In the genomic region with DNA sequence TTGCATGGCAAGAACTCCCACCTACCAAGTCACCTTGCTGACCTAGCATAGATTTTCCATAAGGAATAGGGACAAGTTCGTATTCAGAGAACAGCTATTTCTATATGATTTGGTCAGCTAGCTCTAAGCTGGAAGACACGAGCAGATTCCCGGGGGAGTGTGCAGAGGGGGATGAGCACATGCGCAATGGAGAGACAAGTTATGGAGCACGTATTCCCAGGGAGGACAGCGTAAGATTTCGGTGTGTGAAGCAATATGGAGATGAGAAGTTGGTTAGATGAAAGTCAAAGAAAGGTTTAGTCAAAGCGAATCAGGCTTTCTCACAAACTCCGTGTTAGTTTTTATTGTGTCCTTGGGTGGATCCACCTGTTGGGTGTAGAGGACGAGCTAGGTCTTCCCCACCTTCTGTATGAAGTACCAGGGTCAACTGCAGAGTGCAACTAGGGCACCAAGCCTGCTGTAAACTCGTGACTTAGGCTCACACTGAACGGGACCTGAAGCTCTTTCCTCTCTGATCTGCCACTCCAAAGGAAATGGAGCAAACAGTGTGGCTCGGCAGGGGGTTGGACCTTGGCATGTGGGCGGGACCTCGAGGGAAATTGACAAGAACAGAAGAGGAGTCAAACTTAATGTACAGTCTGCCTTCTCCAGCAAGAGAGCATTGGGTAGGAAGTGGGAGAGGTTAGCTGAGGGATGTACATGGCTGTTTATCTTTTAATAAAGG, we compare ENCODE assay signal across 26 mouse cellular contexts. TPM values are rescaled to one million over a fixed set of nuclear protein-coding genes. Genes with fewer than 3 reads are reported as not detected.
DNase-seq lines count a peak whose midpoint lies in the region; ATAC-seq and TF ChIP-seq lines count a peak whose summit lies in the region.
"Had no signal": no experiment of that assay in that cellular context is flagged by ENCODE, and none has a peak within 500 bp of the region (broad histone marks: within the 10 kb centered on the region; RNA-seq: fewer than 3 reads in every experiment).

No protein-coding gene starts in this region.

- H3K4me2 ChIP-seq in liver, embryonic 11.5 days: no peak overlapping the region
- no peak overlapping the region for H3K4me2 ChIP-seq in liver, embryonic 14.5 days (ENCODE audit: low read depth)
- H3K4me2 ChIP-seq in hindbrain, postnatal 0 days (ENCODE audit: low read depth, low read length): no peak overlapping the region
- H3K4me2 ChIP-seq: forebrain, embryonic 13.5 days; heart, embryonic 11.5 days; midbrain, embryonic 13.5 days had no signal

- H3K27ac ChIP-seq in kidney, adult 2 months (ENCODE audit: insufficient read depth, low read depth, low read length): no peak overlapping the region
- no peak overlapping the region for H3K27ac ChIP-seq in liver, embryonic 11.5 days (ENCODE audit: low read depth, low read length)
- H3K27ac ChIP-seq in liver, embryonic 14.5 days: no peak overlapping the region
- no peak overlapping the region for H3K27ac ChIP-seq in hindbrain, postnatal 0 days
- H3K27ac ChIP-seq: forebrain, embryonic 13.5 days; gastrocnemius, adult 2 months; midbrain, embryonic 13.5 days had no signal

- no peaks in the 10 kb centered on the region for H3K36me3 ChIP-seq in kidney, adult 2 months (ENCODE audit: control insufficient read depth, insufficient read depth, low read length)
- no peaks in the 10 kb centered on the region for H3K36me3 ChIP-seq in liver, embryonic 11.5 days (ENCODE audit: control insufficient read depth, insufficient read depth, low read length)
- no peaks in the 10 kb centered on the region for H3K36me3 ChIP-seq in liver, embryonic 14.5 days (replicated peaks; ENCODE audit: control insufficient read depth, insufficient read depth, low read depth)
- no peaks in the 10 kb centered on the region for H3K36me3 ChIP-seq in hindbrain, postnatal 0 days (ENCODE audit: insufficient read depth, low read length)
- H3K36me3 ChIP-seq: G1E; midbrain, embryonic 13.5 days had no signal

- no peaks in the 10 kb centered on the region for H3K27me3 ChIP-seq in kidney, adult 2 months (replicated peaks; ENCODE audit: control insufficient read depth, insufficient read depth, low read length)
- no peaks in the 10 kb centered on the region for H3K27me3 ChIP-seq in liver, embryonic 11.5 days (replicated peaks; ENCODE audit: control insufficient read depth, insufficient read depth, low read length)
- no peaks in the 10 kb centered on the region for H3K27me3 ChIP-seq in liver, embryonic 14.5 days (ENCODE audit: control insufficient read depth, insufficient read depth, low read length)
- no peaks in the 10 kb centered on the region for H3K27me3 ChIP-seq in hindbrain, postnatal 0 days (ENCODE audit: insufficient read depth, low read length)
- H3K27me3 ChIP-seq: forebrain, embryonic 13.5 days; megakaryocyte, embryonic 14.5 days; midbrain, embryonic 13.5 days had no signal

- H3K4me1 ChIP-seq in kidney, adult 2 months (ENCODE audit: control insufficient read depth, insufficient read depth, low read length): no peaks in the 10 kb centered on the region
- no peaks in the 10 kb centered on the region for H3K4me1 ChIP-seq in liver, embryonic 11.5 days (replicated peaks; ENCODE audit: control insufficient read depth, insufficient read depth, low read length)
- H3K4me1 ChIP-seq in liver, embryonic 14.5 days (replicated peaks; ENCODE audit: control insufficient read depth in 2 of 2, insufficient read depth in 2 of 2, low read length in 1 of 2): no peaks in the 10 kb centered on the region
- no peaks in the 10 kb centered on the region for H3K4me1 ChIP-seq in hindbrain, postnatal 0 days (ENCODE audit: insufficient read depth, low read length)
- H3K4me1 ChIP-seq: forebrain, embryonic 13.5 days; megakaryocyte, embryonic 14.5 days; midbrain, embryonic 13.5 days had no signal

- no peak overlapping the region for H3K9ac ChIP-seq in liver, embryonic 11.5 days (ENCODE audit: low read depth, low read length)
- no peak overlapping the region for H3K9ac ChIP-seq in liver, embryonic 14.5 days (replicated peaks)
- H3K9ac ChIP-seq in hindbrain, postnatal 0 days (replicated peaks; ENCODE audit: low read length): no peak overlapping the region
- H3K9ac ChIP-seq: forebrain, embryonic 13.5 days; midbrain, embryonic 13.5 days had no signal

- no peak for TF ChIP-seq CTCF in kidney, adult 2 months (conservative IDR thresholded peaks at IDR 0.05; ENCODE audit: insufficient read depth, insufficient read length, low read depth, low read length)
- no peak for TF ChIP-seq CTCF in liver, embryonic 14.5 days (IDR thresholded peaks at IDR 0.05; ENCODE audit: low read depth)
- TF ChIP-seq CTCF in hindbrain, postnatal 0 days (IDR thresholded peaks at IDR 0.05; ENCODE audit: low read depth): no peak

- TF ChIP-seq EP300 in liver, embryonic 14.5 days (IDR thresholded peaks at IDR 0.05; ENCODE audit: low read depth): no peak

- H3K9me3 ChIP-seq in liver, embryonic 11.5 days (ENCODE audit: control insufficient read depth, low read length): no peaks in the 10 kb centered on the region
- H3K9me3 ChIP-seq in liver, embryonic 14.5 days (ENCODE audit: control insufficient read depth, low read length): no peaks in the 10 kb centered on the region
- H3K9me3 ChIP-seq in hindbrain, postnatal 0 days (ENCODE audit: low read length): no peaks in the 10 kb centered on the region
- H3K9me3 ChIP-seq: forebrain, embryonic 13.5 days; megakaryocyte, embryonic 14.5 days; midbrain, embryonic 13.5 days had no signal

- WGBS in kidney, adult 2 months: 71% methylated on average over 15 of the region's 15 CpGs
- WGBS in liver, embryonic 11.5 days: 64% methylated on average over 15 of the region's 15 CpGs
- 55% methylated on average over 15 of the region's 15 CpGs for WGBS in liver, embryonic 14.5 days (ENCODE audit: insufficient replicate concordance)
- 75% methylated on average over 15 of the region's 15 CpGs for WGBS in hindbrain, postnatal 0 days

- no peak for ATAC-seq in liver, embryonic 11.5 days (replicated peaks; ENCODE audit: low FRiP score)
- no peak for ATAC-seq in liver, embryonic 14.5 days (ENCODE audit: insufficient read depth)
- no peak for ATAC-seq in hindbrain, postnatal 0 days
- ATAC-seq: forebrain, embryonic 13.5 days; intestine, postnatal 0 days; midbrain, embryonic 13.5 days had no signal

- TF ChIP-seq POLR2A in kidney, adult 2 months (IDR thresholded peaks at IDR 0.05; ENCODE audit: low read depth, low read length): no peak

- H3K4me3 ChIP-seq in kidney, adult 2 months (ENCODE audit: insufficient read depth, low read depth, low read length): no peak overlapping the region
- no peak overlapping the region for H3K4me3 ChIP-seq in liver, embryonic 11.5 days (ENCODE audit: low read depth, low read length)
- H3K4me3 ChIP-seq in liver, embryonic 14.5 days (ENCODE audit: insufficient read depth in 1 of 2, low read depth in 2 of 2, low read length in 2 of 2): no peak overlapping the region
- no peak overlapping the region for H3K4me3 ChIP-seq in hindbrain, postnatal 0 days (ENCODE audit: low read length)
- H3K4me3 ChIP-seq: forebrain, embryonic 13.5 days; gastrocnemius, adult 2 months; megakaryocyte, embryonic 14.5 days; midbrain, embryonic 13.5 days had no signal

- DNase-seq in kidney, adult 2 months: peak; percentile 14
- DNase-seq in kidney, postnatal 10 days: no peak
- DNase-seq in liver (peak; percentile 20), R1 (ENCODE audit: low read depth, low spot score) (peak; percentile 86), MN1 (ENCODE audit: low spot score) (no peak)
- no peak for DNase-seq in liver, embryonic 11.5 days (ENCODE audit: low spot score)
- peak in 2 of 3 experiments; percentile 1 to 6 for DNase-seq in liver, embryonic 14.5 days (ENCODE audit: low read depth in 3 of 3, low spot score in 3 of 3)
- DNase-seq in hindbrain, postnatal 0 days (ENCODE audit: low spot score): no peak
- DNase-seq: adrenal gland, postnatal 10 days; cerebellum, adult 2 months; cerebellum, postnatal 36 days; gastrocnemius, adult 2 months; lung, adult 2 months; lung, postnatal 36 days; right cerebral cortex, postnatal 14 days; spleen, adult 18-20 months; thymus, adult 18-20 months; thymus, postnatal 36 days had no signal

RNA-seq across cellular contexts. Expression of gene Rcan2, which starts 31.4 kb away (rescaled TPM):
- 15.4 and 18.3 TPM in 2 replicates for polyA plus RNA-seq in kidney, adult 2 months (2012; rRNA removed)
- 2.8 and 3.4 TPM in 2 replicates for polyA plus RNA-seq in liver, embryonic 11.5 days (2014; fragmentation: Nextera tagmentation; extraction: Ambion mirVana)
- 0.59 and 0.75 TPM in 2 replicates for polyA plus RNA-seq in liver, embryonic 14.5 days (2012; rRNA removed)
- polyA plus RNA-seq in liver, embryonic 14.5 days (2014; fragmentation: Nextera tagmentation; extraction: Ambion mirVana): 0.56 and 0.57 TPM in 2 replicates
- 124 and 132 TPM in 2 replicates for total RNA-seq in hindbrain, postnatal 0 days (2014; rRNA removed)
- polyA plus RNA-seq in hindbrain, postnatal 0 days (2015; fragmentation: Nextera tagmentation; extraction: Ambion mirVana): 86.4 and 102 TPM in 2 replicates
- total RNA-seq: monocyte, adult 5-6 weeks; neutrophil, adult 5-6 weeks had no signal
- polyA plus RNA-seq: G1E had no signal

Comparison
In these comparisons a context has a peak if more than half of its experiments do, and no peak if none do; other contexts are left out.
1. DNase-seq: peak in kidney, adult 2 months (single experiment), liver (single experiment), R1 (single experiment) and liver, embryonic 14.5 days (2 of 3); none in kidney, postnatal 10 days (single experiment), liver, embryonic 11.5 days (single experiment), hindbrain, postnatal 0 days (single experiment) and MN1 (single experiment).